Mouse (Mus musculus): Measurements from ENCODE around the gene Pdlim4.

- no peak for TF ChIP-seq POLR2A (IDR thresholded peaks at IDR 0.05; ENCODE audit: borderline replicate concordance, control insufficient read depth, low read depth, low read length)
- no peak for TF ChIP-seq CTCF (IDR thresholded peaks at IDR 0.05; ENCODE audit: control insufficient read depth, insufficient read depth, low read length)
These were observed 6.6 kb downstream of the Pdlim4 start for GRCm38 (mm10) chr11:54062086-54062752.
